Comparison of ENCODE assay signal across 8 mouse cellular contexts in the genomic region with DNA sequence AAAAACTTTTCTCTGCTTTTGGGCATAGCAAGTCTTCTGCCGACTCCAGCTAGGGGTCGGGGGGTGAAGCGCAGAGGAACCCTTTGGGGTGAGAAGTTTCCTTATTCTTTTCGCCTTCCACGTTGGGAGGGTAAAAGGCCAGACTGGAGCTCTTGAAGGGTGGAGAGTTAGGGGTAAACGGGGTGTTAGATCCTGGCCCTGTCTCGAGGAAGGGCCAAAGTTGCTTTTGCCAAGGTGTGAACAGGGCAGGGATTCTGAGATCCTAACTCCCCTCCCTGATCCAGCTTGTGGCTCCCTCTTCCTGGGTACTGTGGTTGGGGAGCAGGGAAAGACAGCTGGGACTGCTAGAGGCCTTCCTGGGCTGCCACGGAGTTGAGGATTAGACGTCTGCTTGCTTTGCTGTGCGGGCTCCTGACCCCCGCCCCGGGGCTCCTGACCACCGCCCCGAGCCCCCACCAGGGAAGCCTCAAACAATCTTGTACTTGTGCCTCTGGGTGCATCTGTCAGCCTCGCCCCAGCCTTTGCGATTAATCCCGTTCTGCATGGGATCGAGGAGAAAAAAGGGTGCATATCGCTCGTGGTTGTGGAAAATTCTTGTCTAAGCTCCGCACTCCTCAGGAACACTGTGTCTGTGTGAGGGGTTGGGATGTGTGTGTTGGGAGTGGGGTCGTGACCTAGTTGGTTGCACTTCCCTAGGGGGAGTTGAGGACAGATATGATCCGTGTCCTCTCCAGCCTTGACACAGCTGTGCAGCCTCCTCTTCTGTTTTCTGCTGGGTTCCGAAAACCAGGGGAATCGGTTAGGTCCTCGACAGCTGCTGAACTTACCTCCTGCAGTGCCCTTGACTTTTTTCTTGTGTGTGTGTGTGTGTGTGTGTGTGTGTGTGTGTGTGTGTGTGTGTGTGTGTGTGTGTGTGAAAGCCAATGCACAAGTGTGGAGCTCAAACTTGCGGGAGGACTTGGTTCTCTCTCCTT. TPM values are rescaled to one million over a fixed set of nuclear protein-coding genes. Genes with fewer than 3 reads are reported as not detected.
DNase-seq lines count a peak whose midpoint lies in the region; ATAC-seq lines count a peak whose summit lies in the region.

No protein-coding gene starts in this region.

- peak overlapping the region; percentile 67 for H3K4me3 ChIP-seq in kidney, embryonic 14.5 days (ENCODE audit: low read length)
- H3K4me3 ChIP-seq in embryonic facial prominence, embryonic 10.5 days, result peak overlapping the region; percentile 73
- peak overlapping the region; percentile 61 for H3K4me3 ChIP-seq in hindbrain, embryonic 13.5 days
- H3K4me3 ChIP-seq in midbrain, embryonic 14.5 days (replicated peaks; ENCODE audit: low read depth, low read length), result peak overlapping the region; percentile 42

- peaks cover 7% of the 10 kb centered on the region for H3K27me3 ChIP-seq in kidney, embryonic 14.5 days (ENCODE audit: control insufficient read depth, insufficient read depth, low read length)
- H3K27me3 ChIP-seq in embryonic facial prominence, embryonic 10.5 days (replicated peaks; ENCODE audit: low read depth, poor library complexity, severe bottlenecking), result peaks cover 92% of the 10 kb centered on the region
- H3K27me3 ChIP-seq in hindbrain, embryonic 13.5 days, result peaks cover 67% of the 10 kb centered on the region
- peaks cover 15% of the 10 kb centered on the region; the same call in 1 of the 2 replicates for H3K27me3 ChIP-seq in midbrain, embryonic 14.5 days (ENCODE audit: control insufficient read depth, insufficient read depth, low read length)

- peaks cover 3% of the 10 kb centered on the region; the same call in 1 of the 2 replicates for H3K36me3 ChIP-seq in kidney, embryonic 14.5 days (ENCODE audit: control insufficient read depth, insufficient read depth, low read length)
- peaks cover 3% of the 10 kb centered on the region; the same call in 1 of the 2 replicates for H3K36me3 ChIP-seq in embryonic facial prominence, embryonic 10.5 days (replicated peaks)
- no peaks in the 10 kb centered on the region for H3K36me3 ChIP-seq in hindbrain, embryonic 13.5 days
- no peaks in the 10 kb centered on the region for H3K36me3 ChIP-seq in midbrain, embryonic 14.5 days (ENCODE audit: control insufficient read depth, insufficient read depth, low read length)

- H3K9ac ChIP-seq in kidney, embryonic 14.5 days (ENCODE audit: low read depth, low read length), result peak overlapping the region; percentile 76
- H3K9ac ChIP-seq in hindbrain, embryonic 13.5 days, result peak overlapping the region; percentile 69; the same call in 1 of the 2 replicates
- peak overlapping the region; percentile 46; the same call in 1 of the 2 replicates for H3K9ac ChIP-seq in midbrain, embryonic 14.5 days (replicated peaks; ENCODE audit: low read length)

- 9% methylated on average over 27 of the region's 27 CpGs for WGBS in kidney, embryonic 14.5 days
- WGBS in embryonic facial prominence, embryonic 10.5 days, result 6% methylated on average over 27 of the region's 27 CpGs
- 10% methylated on average over 27 of the region's 27 CpGs for WGBS in hindbrain, embryonic 13.5 days
- 5% methylated on average over 27 of the region's 27 CpGs for WGBS in midbrain, embryonic 14.5 days

- no peaks in the 10 kb centered on the region for H3K9me3 ChIP-seq in kidney, embryonic 14.5 days (ENCODE audit: control insufficient read depth, low read length)
- H3K9me3 ChIP-seq in embryonic facial prominence, embryonic 10.5 days, result no peaks in the 10 kb centered on the region
- no peaks in the 10 kb centered on the region for H3K9me3 ChIP-seq in hindbrain, embryonic 13.5 days
- H3K9me3 ChIP-seq in midbrain, embryonic 14.5 days (ENCODE audit: control insufficient read depth, low read length), result no peaks in the 10 kb centered on the region

- intact Hi-C loops in gastrocnemius, postnatal 36 days (cut with DNase I), result no loop called here

- ATAC-seq in kidney, embryonic 14.5 days (ENCODE audit: low FRiP score, low TSS enrichment), result no peak
- no peak for ATAC-seq in hindbrain, embryonic 13.5 days (ENCODE audit: low FRiP score)
- no peak for ATAC-seq in midbrain, embryonic 14.5 days (ENCODE audit: low FRiP score, low TSS enrichment)

- H3K4me2 ChIP-seq in kidney, embryonic 14.5 days (replicated peaks; ENCODE audit: low read depth, low read length), result peak overlapping the region; percentile 84
- peak overlapping the region; percentile 91 for H3K4me2 ChIP-seq in hindbrain, embryonic 13.5 days
- peak overlapping the region; percentile 95 for H3K4me2 ChIP-seq in midbrain, embryonic 14.5 days (ENCODE audit: low read length)

- DNase-seq in kidney, postnatal 14 days, result no peak
- DNase-seq in embryonic facial prominence, embryonic 10.5 days (ENCODE audit: low spot score), result no peak
- no peak for DNase-seq in midbrain, embryonic 14.5 days
- DNase-seq in layer of hippocampus, postnatal 25 days (ENCODE audit: extremely low spot score in 1 of 2, low spot score in 1 of 2), result no peak
- no peak for DNase-seq in spleen, postnatal 36 days (ENCODE audit: low spot score in 2 of 2)
- DNase-seq in gastrocnemius, postnatal 36 days, result no peak

- peaks cover 54% of the 10 kb centered on the region for H3K4me1 ChIP-seq in kidney, embryonic 14.5 days (ENCODE audit: control insufficient read depth, insufficient read depth, low read length)
- peaks cover 72% of the 10 kb centered on the region for H3K4me1 ChIP-seq in embryonic facial prominence, embryonic 10.5 days
- H3K4me1 ChIP-seq in hindbrain, embryonic 13.5 days (replicated peaks), result peaks cover 42% of the 10 kb centered on the region
- peaks cover 23% of the 10 kb centered on the region for H3K4me1 ChIP-seq in midbrain, embryonic 14.5 days (ENCODE audit: control insufficient read depth, insufficient read depth, low read length)

- peak overlapping the region; percentile 65 for H3K27ac ChIP-seq in kidney, embryonic 14.5 days (ENCODE audit: low read depth, low read length)
- H3K27ac ChIP-seq in embryonic facial prominence, embryonic 10.5 days (replicated peaks), result peak overlapping the region; percentile 81; the same call in 1 of the 2 replicates
- no peak overlapping the region for H3K27ac ChIP-seq in hindbrain, embryonic 13.5 days
- no peak overlapping the region for H3K27ac ChIP-seq in midbrain, embryonic 14.5 days (replicated peaks; ENCODE audit: low read depth, low read length)

RNA-seq across cellular contexts. Expression of a gene that starts 1.7 kb away (rescaled TPM):
- 3.7 and 3.9 TPM in 2 replicates for polyA plus RNA-seq in kidney, embryonic 14.5 days (2014; fragmentation: Nextera tagmentation; extraction: Ambion mirVana)
- polyA plus RNA-seq in embryonic facial prominence, embryonic 10.5 days (2016; fragmentation: Nextera tagmentation; extraction: Ambion mirVana), result 2.4 and 3.0 TPM in 2 replicates
- 1.5 and 1.8 TPM in 2 replicates for polyA plus RNA-seq in hindbrain, embryonic 13.5 days (2015; fragmentation: Nextera tagmentation; extraction: Ambion mirVana)
- polyA plus RNA-seq in midbrain, embryonic 14.5 days (2014; fragmentation: Nextera tagmentation; extraction: Ambion mirVana), result 1.2 and 1.7 TPM in 2 replicates
- 1 to 10 TPM in 1 of 2 experiments, under 1 TPM in 1; 0.99 to 1.4 TPM for total RNA-seq in layer of hippocampus, postnatal 25 days (2021)
- 1 to 10 TPM; 2.4 to 2.6 TPM for total RNA-seq in gastrocnemius, postnatal 36 days (2021)

Comparison
In these comparisons a context has a peak if more than half of its experiments do, and no peak if none do; other contexts are left out.
1. H3K27ac ChIP-seq: peak in kidney, embryonic 14.5 days (single experiment) and embryonic facial prominence, embryonic 10.5 days (single experiment); none in hindbrain, embryonic 13.5 days (single experiment) and midbrain, embryonic 14.5 days (single experiment).
2. Peak in every context shown above with its lines, with median percentiles within 50 percentile points of each other: H3K4me2 ChIP-seq, H3K4me3 ChIP-seq and H3K9ac ChIP-seq.